Mouse (Mus musculus) ES-E14 (cell line): ENCODE measurements at regions not wholly inside any gene's neighbourhood (a gene's known extent, or its start where the extent isn't known, plus 50 kb on each side); places are given as distances from the start of the nearest gene placed in this dataset.
A peak's percentile ranks its signal among the peaks of the same experiment; 100 is the strongest.

Source experiments
- DNase-seq: peaks from one replicate; pipeline ENCODE4 v3.0.0-alpha.2; 2013; ENCODE audit warnings: low read depth, low spot score
- H3K27ac ChIP-seq: 2 replicates; pipeline ENCODE4 v1.5.1; 2012; ENCODE audit warnings: low read depth, mild to moderate bottlenecking, low read length, moderate library complexity, mixed read lengths; ENCODE audit not compliant: poor library complexity, insufficient read depth, severe bottlenecking
- H3K36me3 ChIP-seq: 2 replicates; pipeline ENCODE4 v1.6.1; 2012; ENCODE audit warnings: mild to moderate bottlenecking, low read length, moderate library complexity, mixed read lengths; ENCODE audit not compliant: control insufficient read depth, poor library complexity, insufficient read depth, severe bottlenecking
- H3K4me1 ChIP-seq, 2 experiments: fragments of 150-350 bp in 1 of 2; sonication (generic) in 1 of 2; 2 replicates each; pipeline ENCODE4 v1.6.1; 2012; ENCODE audit warnings: low read length in 2 of 2, mild to moderate bottlenecking in 1 of 2, mixed read lengths in 1 of 2; ENCODE audit not compliant: control insufficient read depth in 2 of 2, insufficient read depth in 2 of 2, poor library complexity in 1 of 2
- H3K4me3 ChIP-seq, 2 experiments: fragments of 150-350 bp in 1 of 2; sonication (generic) in 1 of 2; 2 replicates each; pipeline ENCODE4 v1.5.1; 2012; ENCODE audit warnings: low read length in 2 of 2, low read depth in 1 of 2, mild to moderate bottlenecking in 1 of 2, mixed read lengths in 1 of 2; ENCODE audit not compliant: insufficient read depth in 1 of 2, poor library complexity in 1 of 2, severe bottlenecking in 1 of 2
- H3K9ac ChIP-seq: 2 replicates; pipeline ENCODE4 v1.6.1; 2012; ENCODE audit warnings: low read depth, mild to moderate bottlenecking, low read length, mixed read lengths; ENCODE audit not compliant: poor library complexity, insufficient read depth, severe bottlenecking
- H3K9me3 ChIP-seq: fragments of 150-350 bp; sonication (generic); 2 replicates; pipeline ENCODE4 v1.6.1; 2012; ENCODE audit warnings: low read depth, mild to moderate bottlenecking, low read length; ENCODE audit not compliant: control insufficient read depth, insufficient read depth
- CHD2 ChIP-seq: IDR thresholded peaks from 2 replicates; pipeline ENCODE4 v1.6.1; 2014; ENCODE audit warnings: mild to moderate bottlenecking, low read depth, low read length, inconsistent platforms
- HCFC1 ChIP-seq: IDR thresholded peaks from 2 replicates; pipeline ENCODE4 v1.6.1; 2012; ENCODE audit warnings: low read length, inconsistent platforms, borderline replicate concordance; ENCODE audit not compliant: insufficient read depth
- MAFK ChIP-seq: IDR thresholded peaks from 2 replicates; pipeline ENCODE4 v1.6.1; 2014; ENCODE audit warnings: mild to moderate bottlenecking, low read depth, low read length, inconsistent platforms; ENCODE audit not compliant: insufficient read depth
- ZC3H11A ChIP-seq: IDR thresholded peaks from 2 replicates; pipeline ENCODE4 v1.6.1; 2012; ENCODE audit warnings: low read depth, mild to moderate bottlenecking, inconsistent platforms, low read length, borderline replicate concordance
- ZNF384 ChIP-seq: IDR thresholded peaks from 2 replicates; pipeline ENCODE4 v1.6.1; 2012; ENCODE audit warnings: low read depth, low read length, inconsistent platforms
- in situ Hi-C, 2 experiments: fragments of 600-800 bp; cut with MboI; formaldehyde crosslinking; loops; one replicate each; pipeline ENCODE4 v1.15.1; 2025; ENCODE audit warnings: low sequenced_read_pairs in 2 of 2, inconsistent platforms in 1 of 2; ENCODE audit not compliant: unreplicated experiment in 2 of 2

DNA sequence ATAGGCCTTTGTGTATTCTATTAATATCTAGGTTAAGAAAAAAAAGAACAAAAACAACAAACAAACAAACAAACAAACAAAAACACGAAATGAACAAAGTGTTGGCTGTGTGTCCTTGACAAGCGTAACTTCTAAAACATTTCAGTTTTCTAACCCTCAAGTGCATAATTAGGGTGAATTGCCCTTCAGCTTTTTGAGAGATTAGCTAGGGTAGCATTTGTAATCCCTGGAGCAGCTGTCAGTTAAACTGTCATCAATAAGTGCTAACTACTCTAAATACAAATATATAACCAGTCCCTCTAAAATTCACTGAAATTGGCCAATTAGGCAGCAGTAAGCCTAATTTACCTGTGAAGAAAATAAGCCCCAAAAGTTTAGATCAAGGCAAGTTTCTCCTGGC is 467.6 kb downstream of the Gabrg2 start:
- Histone ChIP-seq H3K9ac (no peak overlapping the region), H3K36me3 (no peaks in the 10 kb centered on the region), H3K4me3 (no peak overlapping the region), H3K9me3 (no peaks in the 10 kb centered on the region), H3K27ac (no peak overlapping the region), H3K4me1 (no peaks in the 10 kb centered on the region)
- DNase-seq = no peak
- in situ Hi-C loops = no loop called here
- TF ChIP-seq ZNF384 (no peak), HCFC1 (no peak), ZC3H11A (no peak), CHD2 (no peak), MAFK (no peak)

DNA sequence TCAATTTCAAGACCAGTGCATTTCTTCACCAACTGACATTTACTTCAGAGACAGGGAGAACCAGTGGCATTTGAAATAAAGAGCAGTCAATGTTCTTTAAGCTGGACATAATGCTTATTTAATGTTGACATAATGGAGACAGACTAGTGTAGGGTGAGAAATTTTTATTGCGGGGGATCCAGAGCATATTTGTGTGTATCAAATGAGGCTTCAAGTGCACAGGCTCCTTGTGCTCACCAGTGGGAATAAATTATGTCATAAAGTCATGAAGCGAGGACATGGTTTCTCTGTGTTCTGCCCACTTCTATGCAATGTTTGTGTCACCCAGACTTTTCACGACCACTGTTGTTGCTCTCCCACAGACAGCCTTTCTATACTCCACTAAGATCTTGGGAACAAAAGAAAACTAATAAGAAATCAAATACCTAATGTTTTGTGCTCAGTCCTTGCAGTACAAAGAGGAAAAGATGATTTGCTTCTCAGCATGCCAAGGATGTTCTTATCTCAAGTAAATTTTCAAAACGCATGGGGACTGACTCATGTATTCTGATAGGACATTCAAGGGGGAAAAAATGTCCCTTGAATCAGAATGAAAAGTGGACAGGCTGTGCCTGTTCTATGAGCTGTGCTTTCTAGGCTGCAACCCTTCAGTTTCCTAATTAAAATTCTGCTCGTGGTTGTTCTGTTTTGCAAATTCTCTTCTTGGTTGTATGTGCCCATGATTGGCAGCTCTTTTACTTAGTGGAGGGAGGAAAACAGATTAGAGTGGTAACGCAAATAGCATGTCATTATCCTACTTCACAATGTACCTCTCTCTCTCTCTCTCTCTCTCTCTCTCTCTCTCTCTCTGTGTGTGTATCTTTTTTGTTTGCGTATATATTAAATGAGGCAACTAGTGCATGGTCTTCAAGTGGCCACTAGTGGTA is 468.4 kb downstream of the Gabrg2 start:
- no peaks in the 10 kb centered on the region for H3K4me1 ChIP-seq
- DNase-seq = no peak
- H3K9me3 ChIP-seq = no peaks in the 10 kb centered on the region
- H3K9ac ChIP-seq = no peak overlapping the region
- TF ChIP-seq ZC3H11A = no peak
- no peak for TF ChIP-seq ZNF384
- no peak for TF ChIP-seq CHD2
- TF ChIP-seq MAFK = no peak
- TF ChIP-seq HCFC1 = no peak
- H3K36me3 ChIP-seq = no peaks in the 10 kb centered on the region
- in situ Hi-C loops = no loop called here
- H3K27ac ChIP-seq = no peak overlapping the region
- no peak overlapping the region for H3K4me3 ChIP-seq

DNA sequence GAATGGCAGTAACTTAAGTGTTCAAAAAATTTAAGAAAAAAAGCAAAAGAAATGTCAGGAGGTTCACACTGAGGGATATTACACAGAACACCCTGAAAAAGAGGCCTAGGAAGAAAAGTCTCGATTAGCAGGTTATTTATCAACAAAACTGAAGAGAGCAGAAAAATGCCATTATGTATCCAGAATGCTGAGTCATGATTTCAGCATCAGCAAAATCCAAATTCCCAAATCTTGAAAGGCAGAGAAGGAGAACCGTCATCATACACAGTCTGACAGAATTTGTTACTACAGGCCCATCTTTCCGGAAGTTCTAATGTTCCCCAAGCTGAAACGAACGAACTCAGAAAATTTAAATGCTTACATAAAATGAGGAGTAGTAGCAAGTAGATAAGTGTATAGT is 475.7 kb downstream of the Gabrg2 start:
- Histone ChIP-seq H3K27ac (no peak overlapping the region), H3K9ac (no peak overlapping the region), H3K36me3 (no peaks in the 10 kb centered on the region), H3K4me1 (no peaks in the 10 kb centered on the region), H3K9me3 (no peaks in the 10 kb centered on the region), H3K4me3 (no peak overlapping the region)
- in situ Hi-C loops = no loop called here
- TF ChIP-seq CHD2 (no peak), ZC3H11A (no peak), MAFK (peak; percentile 69; the same call in 1 of the 2 replicates)
- no peak for DNase-seq

DNA sequence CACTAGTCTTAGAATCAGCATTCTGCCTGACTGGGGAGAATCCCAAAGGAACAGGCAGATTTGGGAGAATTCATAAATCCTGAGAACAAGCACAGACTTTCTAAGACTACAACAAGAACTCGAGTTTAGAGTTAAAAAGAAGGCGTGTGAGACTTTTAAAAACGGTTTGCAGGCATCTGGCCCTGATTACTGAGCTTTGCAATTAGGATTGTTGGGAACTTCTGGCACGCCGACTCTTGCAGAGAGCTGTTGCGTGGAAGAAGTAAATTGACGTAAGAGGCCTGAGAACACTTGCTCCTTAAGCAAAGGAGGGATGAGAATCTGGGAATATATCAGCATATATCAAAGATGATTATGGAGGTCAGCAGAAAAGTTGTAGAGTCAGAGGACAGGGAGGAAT is 507.4 kb downstream of the Gabrg2 start:
- no peak overlapping the region for H3K4me3 ChIP-seq
- in situ Hi-C loops = no loop called here
- no peaks in the 10 kb centered on the region for H3K36me3 ChIP-seq
- TF ChIP-seq HCFC1 (no peak), ZNF384 (no peak), CHD2 (no peak), ZC3H11A (no peak), MAFK (no peak)
- H3K9ac ChIP-seq = no peak overlapping the region
- DNase-seq = no peak
- H3K9me3 ChIP-seq = no peaks in the 10 kb centered on the region
- no peaks in the 10 kb centered on the region for H3K4me1 ChIP-seq
- no peak overlapping the region for H3K27ac ChIP-seq

DNA sequence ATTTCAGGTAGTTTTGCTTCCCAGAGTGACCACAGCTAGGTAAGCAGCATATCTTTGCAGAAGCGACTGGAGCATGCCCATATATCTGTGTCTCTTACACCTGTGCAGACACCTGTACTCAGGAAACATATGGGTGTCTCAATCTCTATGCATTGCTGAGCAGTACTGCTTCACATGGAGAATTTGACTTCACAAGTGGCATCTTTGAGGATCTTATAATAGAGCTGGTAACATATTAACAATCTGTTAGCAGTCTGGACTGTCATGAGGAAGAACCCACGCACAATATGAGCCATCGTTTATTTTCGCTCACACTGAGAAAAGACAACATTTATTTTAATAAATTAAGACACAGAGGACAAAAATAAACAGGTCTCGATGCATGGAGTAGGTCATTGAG is 508.7 kb downstream of the Gabrg2 start:
- TF ChIP-seq MAFK (no peak), ZC3H11A (no peak), HCFC1 (no peak), CHD2 (no peak), ZNF384 (no peak)
- no peaks in the 10 kb centered on the region for H3K4me1 ChIP-seq
- no peak overlapping the region for H3K9ac ChIP-seq
- no peaks in the 10 kb centered on the region for H3K36me3 ChIP-seq
- H3K9me3 ChIP-seq = no peaks in the 10 kb centered on the region
- H3K27ac ChIP-seq = no peak overlapping the region
- H3K4me3 ChIP-seq = no peak overlapping the region
- in situ Hi-C loops = no loop called here
- DNase-seq = no peak
